Mouse (Mus musculus): ENCODE results near the gene Ngrn. TPM values are rescaled to one million over a fixed set of nuclear protein-coding genes. Genes with fewer than 3 reads are reported as not detected.
A peak's percentile ranks its signal among the peaks of the same experiment; 100 is the strongest.

Gene Ngrn
- polyA plus RNA-seq (2014; fragmentation: Nextera tagmentation; extraction: Ambion mirVana) = 50.4 and 53.8 TPM in 2 replicates

- ATAC-seq (replicated peaks; ENCODE audit: low FRiP score) (peak; percentile 87), DNase-seq (ENCODE audit: low spot score) (peak; percentile 89)
- WGBS = 26% methylated on average over 40 of the region's 40 CpGs
These were observed at the start of gene Ngrn for GRCm38 (mm10) chr7:80260625-80261371. Ngrn (plus strand) TSS chr7:80261215.

DNA sequence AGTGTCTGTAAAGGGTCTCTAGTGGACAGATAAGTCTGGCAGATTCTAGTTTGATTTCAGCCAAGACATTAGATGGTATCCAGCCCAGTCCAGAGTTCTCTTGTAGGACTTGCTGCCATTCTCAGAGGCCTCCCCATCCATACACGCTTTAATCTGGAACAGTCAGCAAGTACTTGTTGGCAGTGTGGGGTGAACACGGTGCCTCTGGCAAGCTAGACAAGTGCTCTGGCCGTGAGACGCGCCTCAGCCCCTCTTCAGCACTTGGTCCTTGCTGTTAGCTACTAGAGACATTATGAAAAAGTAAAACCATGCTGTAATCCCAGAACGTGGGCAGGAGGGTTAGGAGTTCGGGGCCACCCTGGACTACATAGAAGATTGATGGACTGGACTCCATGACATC lies 47.4 kb upstream of the Ngrn start:
- H3K4me2 ChIP-seq (ENCODE audit: low read depth, low read length, severe bottlenecking) = no peak overlapping the region
- no peak overlapping the region for H3K27ac ChIP-seq (ENCODE audit: low read depth, low read length)
- no peaks in the 10 kb centered on the region for H3K9me3 ChIP-seq (ENCODE audit: control insufficient read depth, low read length)
- no peak for ATAC-seq (replicated peaks; ENCODE audit: low FRiP score)
- no peak overlapping the region for H3K4me3 ChIP-seq (ENCODE audit: low read depth, low read length)
- H3K4me1 ChIP-seq (replicated peaks; ENCODE audit: control insufficient read depth, insufficient read depth, low read length) = no peaks in the 10 kb centered on the region; the same call in 1 of the 2 replicates
- peaks cover 4% of the 10 kb centered on the region for H3K36me3 ChIP-seq (ENCODE audit: control insufficient read depth, insufficient read depth, low read length)
- 90% methylated on average over 7 of the region's 7 CpGs for WGBS
- no peak overlapping the region for H3K9ac ChIP-seq (ENCODE audit: low read length)
- DNase-seq (ENCODE audit: low spot score) = no peak
- no peaks in the 10 kb centered on the region for H3K27me3 ChIP-seq (ENCODE audit: control insufficient read depth, insufficient read depth, low read length)

More at GRCm38 (mm10) chr7:80260625-80261371, at the start of gene Ngrn:
- H3K4me2 ChIP-seq (ENCODE audit: low read depth, low read length, severe bottlenecking) = peak within 1 kb of the TSS; percentile 90
- no peaks in the 10 kb centered on the region; the same call in 1 of the 2 replicates for H3K36me3 ChIP-seq (ENCODE audit: control insufficient read depth, insufficient read depth, low read length)
- H3K4me3 ChIP-seq (ENCODE audit: low read depth, low read length) = peak within 1 kb of the TSS; percentile 81
- no peaks in the 10 kb centered on the region for H3K27me3 ChIP-seq (ENCODE audit: control insufficient read depth, insufficient read depth, low read length)
- peak within 1 kb of the TSS; percentile 80 for H3K9ac ChIP-seq (ENCODE audit: low read length)
- peaks cover 5% of the 10 kb centered on the region; the same call in 1 of the 2 replicates for H3K4me1 ChIP-seq (replicated peaks; ENCODE audit: control insufficient read depth, insufficient read depth, low read length)
- peak within 1 kb of the TSS; percentile 38; the same call in 1 of the 2 replicates for H3K27ac ChIP-seq (ENCODE audit: low read depth, low read length)
- H3K9me3 ChIP-seq (ENCODE audit: control insufficient read depth, low read length) = no peaks in the 10 kb centered on the region

DNA sequence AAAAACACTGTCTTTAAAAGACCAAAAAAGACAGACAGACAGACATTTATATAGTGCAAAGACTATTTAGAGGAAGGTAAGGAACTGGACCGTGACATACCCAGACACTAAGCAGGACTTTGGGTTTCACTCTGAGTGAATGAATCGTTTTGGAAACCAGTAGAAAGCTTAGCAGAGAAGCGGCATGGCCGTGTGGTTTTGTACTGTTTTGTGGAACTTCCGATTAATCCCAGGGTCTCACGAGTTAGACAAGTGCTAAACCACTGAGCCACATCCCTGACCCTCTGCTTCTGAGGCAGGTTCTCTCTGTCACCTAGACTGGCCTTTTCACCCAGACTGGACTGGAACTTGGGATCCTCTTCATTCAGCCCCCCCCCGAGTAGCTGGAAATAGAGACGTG lies 46.6 kb upstream of the Ngrn start:
- WGBS = 74% methylated on average over 8 of the region's 8 CpGs
- ATAC-seq (replicated peaks; ENCODE audit: low FRiP score) (no peak), DNase-seq (ENCODE audit: low spot score) (no peak)
- no peak overlapping the region for H3K4me2 ChIP-seq (ENCODE audit: low read depth, low read length, severe bottlenecking)
- H3K4me1 ChIP-seq (replicated peaks; ENCODE audit: control insufficient read depth, insufficient read depth, low read length) = no peaks in the 10 kb centered on the region; the same call in 1 of the 2 replicates
- H3K27me3 ChIP-seq (ENCODE audit: control insufficient read depth, insufficient read depth, low read length) = no peaks in the 10 kb centered on the region
- no peak overlapping the region for H3K9ac ChIP-seq (ENCODE audit: low read length)
- no peaks in the 10 kb centered on the region for H3K9me3 ChIP-seq (ENCODE audit: control insufficient read depth, low read length)
- H3K36me3 ChIP-seq (ENCODE audit: control insufficient read depth, insufficient read depth, low read length) = peaks cover 13% of the 10 kb centered on the region
- no peak overlapping the region for H3K27ac ChIP-seq (ENCODE audit: low read depth, low read length)
- H3K4me3 ChIP-seq (ENCODE audit: low read depth, low read length) = no peak overlapping the region

- no peak overlapping the region for H3K4me2 ChIP-seq (ENCODE audit: low read depth, low read length, severe bottlenecking)
- H3K27ac ChIP-seq (ENCODE audit: low read depth, low read length) = no peak overlapping the region
- 14% methylated on average over 4 of the region's 4 CpGs for WGBS
- DNase-seq (ENCODE audit: low spot score) (peak; percentile 88), ATAC-seq (replicated peaks; ENCODE audit: low FRiP score) (peak; percentile 87)
- H3K4me1 ChIP-seq (replicated peaks; ENCODE audit: control insufficient read depth, insufficient read depth, low read length) = no peaks in the 10 kb centered on the region; the same call in 1 of the 2 replicates
- no peaks in the 10 kb centered on the region for H3K9me3 ChIP-seq (ENCODE audit: control insufficient read depth, low read length)
- H3K4me3 ChIP-seq (ENCODE audit: low read depth, low read length) = no peak overlapping the region
- no peak overlapping the region; the same call in 1 of the 2 replicates for H3K9ac ChIP-seq (ENCODE audit: low read length)
- peaks cover 20% of the 10 kb centered on the region for H3K36me3 ChIP-seq (ENCODE audit: control insufficient read depth, insufficient read depth, low read length)
- no peaks in the 10 kb centered on the region for H3K27me3 ChIP-seq (ENCODE audit: control insufficient read depth, insufficient read depth, low read length)
These were observed 45.6 kb upstream of the Ngrn start for GRCm38 (mm10) chr7:80215398-80215797.

DNA sequence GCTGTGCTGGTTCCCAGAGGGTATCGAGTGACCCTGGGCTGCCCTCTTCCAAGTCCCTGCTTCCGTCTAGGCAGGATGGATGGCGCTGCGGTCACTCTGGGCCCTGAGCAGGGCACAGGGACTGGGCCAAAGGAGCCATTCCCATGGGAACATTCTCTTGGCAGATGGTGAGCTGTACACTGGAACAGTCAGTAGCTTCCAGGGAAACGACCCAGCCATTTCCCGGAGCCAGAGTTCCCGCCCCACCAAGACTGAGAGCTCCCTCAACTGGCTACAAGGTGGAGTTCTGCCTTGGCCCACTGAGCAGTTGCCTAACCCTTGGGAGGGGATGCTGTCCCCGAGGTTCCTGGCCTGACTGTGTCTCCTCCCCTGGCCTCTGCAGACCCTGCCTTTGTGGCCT lies 44.4 kb upstream of the Ngrn start:
- Histone ChIP-seq H3K27me3 (ENCODE audit: control insufficient read depth, insufficient read depth, low read length) (no peaks in the 10 kb centered on the region), H3K9me3 (ENCODE audit: control insufficient read depth, low read length) (no peaks in the 10 kb centered on the region), H3K4me3 (ENCODE audit: low read depth, low read length) (no peak overlapping the region), H3K9ac (ENCODE audit: low read length) (no peak overlapping the region), H3K27ac (ENCODE audit: low read depth, low read length) (no peak overlapping the region), H3K36me3 (ENCODE audit: control insufficient read depth, insufficient read depth, low read length) (peaks cover 22% of the 10 kb centered on the region), H3K4me1 (replicated peaks; ENCODE audit: control insufficient read depth, insufficient read depth, low read length) (no peaks in the 10 kb centered on the region), H3K4me2 (ENCODE audit: low read depth, low read length, severe bottlenecking) (no peak overlapping the region)
- WGBS = 83% methylated on average over 8 of the region's 8 CpGs
- no peak for ATAC-seq (replicated peaks; ENCODE audit: low FRiP score)
- no peak for DNase-seq (ENCODE audit: low spot score)

GRCm38 (mm10) chr7:80218666-80219065 lies 42.3 kb upstream of the Ngrn start:
- no peak for DNase-seq (ENCODE audit: low spot score)
- ATAC-seq (replicated peaks; ENCODE audit: low FRiP score) = no peak
- peaks cover 17% of the 10 kb centered on the region for H3K36me3 ChIP-seq (ENCODE audit: control insufficient read depth, insufficient read depth, low read length)
- H3K4me1 ChIP-seq (replicated peaks; ENCODE audit: control insufficient read depth, insufficient read depth, low read length) = no peaks in the 10 kb centered on the region
- H3K27ac ChIP-seq (ENCODE audit: low read depth, low read length) = no peak overlapping the region
- H3K9ac ChIP-seq (ENCODE audit: low read length) = no peak overlapping the region
- WGBS = 92% methylated on average over 9 of the region's 9 CpGs
- no peaks in the 10 kb centered on the region for H3K27me3 ChIP-seq (ENCODE audit: control insufficient read depth, insufficient read depth, low read length)
- no peak overlapping the region for H3K4me2 ChIP-seq (ENCODE audit: low read depth, low read length, severe bottlenecking)
- no peak overlapping the region for H3K4me3 ChIP-seq (ENCODE audit: low read depth, low read length)
- no peaks in the 10 kb centered on the region for H3K9me3 ChIP-seq (ENCODE audit: control insufficient read depth, low read length)

DNA sequence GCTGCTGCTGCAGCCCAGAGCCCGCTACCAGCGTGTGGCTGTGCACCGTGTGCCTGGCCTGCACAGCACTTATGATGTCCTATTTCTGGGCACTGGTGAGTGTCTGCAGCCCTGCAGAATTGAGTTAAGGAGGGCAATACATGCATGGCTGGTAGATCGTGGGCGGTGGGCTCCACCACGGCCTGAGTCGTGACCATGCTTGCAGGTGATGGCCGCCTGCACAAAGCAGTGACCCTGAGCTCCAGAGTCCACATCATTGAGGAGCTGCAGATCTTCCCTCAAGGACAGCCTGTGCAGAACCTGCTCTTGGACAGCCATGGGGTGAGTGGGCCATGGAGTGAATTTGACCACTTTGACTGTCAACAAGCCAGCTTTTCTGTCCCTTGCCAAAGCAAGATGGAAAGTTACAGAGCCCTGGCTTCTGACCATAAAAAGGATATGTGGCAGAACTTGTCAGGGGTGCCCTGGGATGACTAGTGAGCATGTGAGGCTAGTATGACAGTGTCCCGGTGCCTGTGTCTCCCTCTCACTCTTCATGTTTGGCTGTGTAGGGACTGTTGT lies 40.7 kb upstream of the Ngrn start:
- no peak for DNase-seq (ENCODE audit: low spot score)
- no peak overlapping the region for H3K27ac ChIP-seq (ENCODE audit: low read depth, low read length)
- peaks cover 22% of the 10 kb centered on the region for H3K36me3 ChIP-seq (ENCODE audit: control insufficient read depth, insufficient read depth, low read length)
- H3K4me2 ChIP-seq (ENCODE audit: low read depth, low read length, severe bottlenecking) = no peak overlapping the region
- H3K9ac ChIP-seq (ENCODE audit: low read length) = no peak overlapping the region
- H3K9me3 ChIP-seq (ENCODE audit: control insufficient read depth, low read length) = no peaks in the 10 kb centered on the region
- H3K27me3 ChIP-seq (ENCODE audit: control insufficient read depth, insufficient read depth, low read length) = no peaks in the 10 kb centered on the region
- no peak overlapping the region for H3K4me3 ChIP-seq (ENCODE audit: low read depth, low read length)
- H3K4me1 ChIP-seq (replicated peaks; ENCODE audit: control insufficient read depth, insufficient read depth, low read length) = no peaks in the 10 kb centered on the region
- ATAC-seq (replicated peaks; ENCODE audit: low FRiP score) = no peak
- WGBS = 96% methylated on average over 9 of the region's 9 CpGs

GRCm38 (mm10) chr7:80221179-80221750 lies 39.8 kb upstream of the Ngrn start:
- Histone ChIP-seq H3K9ac (ENCODE audit: low read length) (no peak overlapping the region), H3K4me3 (ENCODE audit: low read depth, low read length) (no peak overlapping the region), H3K4me1 (replicated peaks; ENCODE audit: control insufficient read depth, insufficient read depth, low read length) (no peaks in the 10 kb centered on the region), H3K9me3 (ENCODE audit: control insufficient read depth, low read length) (no peaks in the 10 kb centered on the region), H3K4me2 (ENCODE audit: low read depth, low read length, severe bottlenecking) (no peak overlapping the region), H3K27me3 (ENCODE audit: control insufficient read depth, insufficient read depth, low read length) (no peaks in the 10 kb centered on the region), H3K27ac (ENCODE audit: low read depth, low read length) (no peak overlapping the region), H3K36me3 (ENCODE audit: control insufficient read depth, insufficient read depth, low read length) (peaks cover 24% of the 10 kb centered on the region)
- DNase-seq (ENCODE audit: low spot score) (no peak), ATAC-seq (replicated peaks; ENCODE audit: low FRiP score) (no peak)
- 91% methylated on average over 4 of the region's 4 CpGs for WGBS
